Mouse (Mus musculus) olfactory bulb, adult 2 months (tissue): Measurements from ENCODE around the gene Mindy4b-ps. TPM values are rescaled to one million over a fixed set of nuclear protein-coding genes. Genes with fewer than 3 reads are reported as not detected.
"Not testable (repeated sequence)": the region's sequence is repeated elsewhere in the genome, so short reads cannot be mapped to it uniquely, and the experiment has no call there.

Source experiments
- H3K27ac ChIP-seq: fragments of 200-500 bp; 2 replicates; pipeline ENCODE4 v1.5.1; 2012; ENCODE audit warnings: low read depth, low read length; ENCODE audit not compliant: insufficient read depth
- H3K4me1 ChIP-seq: fragments of 200-500 bp; 2 replicates; pipeline ENCODE4 v1.6.1; 2012; ENCODE audit warnings: low read length; ENCODE audit not compliant: control insufficient read depth, insufficient read depth
- H3K4me3 ChIP-seq: fragments of 200-500 bp; 2 replicates; pipeline ENCODE4 v1.5.1; 2012; ENCODE audit warnings: mild to moderate bottlenecking, low read depth, low read length, moderate library complexity; ENCODE audit not compliant: insufficient read depth
- CTCF ChIP-seq: fragments of 200-500 bp; IDR thresholded peaks from 2 replicates; pipeline ENCODE4 v1.5.1; 2012; ENCODE audit warnings: low read depth, mild to moderate bottlenecking, low read length, moderate library complexity; ENCODE audit not compliant: insufficient read depth
- POLR2A ChIP-seq: fragments of 200-500 bp; IDR thresholded peaks from 2 replicates; pipeline ENCODE4 v1.6.1; 2012; ENCODE audit warnings: mild to moderate bottlenecking, low read depth, low read length, moderate library complexity; ENCODE audit not compliant: insufficient read depth
- WGBS: fragments of 180-500 bp; shearing (Covaris S2); methylation state at CpG from one replicate; pipeline ENCODE4 v1.1.7; 2018; 5-methylcytosine and 5-hydroxymethylcytosine counted together
- polyA plus RNA-seq: library from polyadenylated mRNA; stranded (reverse); fragments of >200 nt; gene quantifications from 2 replicates; pipeline ENCODE4 v1.2.4, GENCODE M21; 2012; ENCODE audit warnings: low replicate concordance; ENCODE audit not compliant: missing spikeins, insufficient read depth, insufficient read length

Gene Mindy4b-ps
- polyA plus RNA-seq, result not detected in 2 replicates

DNA sequence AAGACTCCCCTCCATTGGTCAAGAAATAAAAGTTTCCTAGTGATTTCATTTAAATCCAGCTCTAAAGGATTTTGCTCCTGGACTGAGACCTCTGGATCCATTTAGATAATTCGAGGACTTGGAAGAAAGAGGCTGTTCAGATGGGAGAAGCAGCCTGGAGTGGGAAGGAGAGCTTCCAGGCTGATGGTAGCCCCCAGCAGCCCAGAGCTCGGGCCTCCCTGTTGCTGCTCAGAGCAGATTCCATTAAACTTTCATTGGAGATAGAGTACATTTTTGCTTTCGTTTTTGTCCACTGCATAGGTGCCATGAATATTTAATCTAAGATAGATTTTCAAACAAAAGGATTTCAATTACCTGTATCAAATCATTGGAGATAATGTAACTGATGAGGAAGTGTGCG, at the start of gene Mindy4b-ps:
Gene Mindy4b-ps, minus strand, starts transcription at position 101 of the 400 bp plus-strand sequence.
- WGBS, result 84% methylated on average over 4 of the region's 4 CpGs
- Histone ChIP-seq H3K27ac (no peak within 1 kb of the TSS), H3K4me3 (no peak within 1 kb of the TSS), H3K4me1 (no peaks in the 10 kb centered on the region; the same call in 1 of the 2 replicates)
- TF ChIP-seq POLR2A (no peak), CTCF (no peak)

DNA sequence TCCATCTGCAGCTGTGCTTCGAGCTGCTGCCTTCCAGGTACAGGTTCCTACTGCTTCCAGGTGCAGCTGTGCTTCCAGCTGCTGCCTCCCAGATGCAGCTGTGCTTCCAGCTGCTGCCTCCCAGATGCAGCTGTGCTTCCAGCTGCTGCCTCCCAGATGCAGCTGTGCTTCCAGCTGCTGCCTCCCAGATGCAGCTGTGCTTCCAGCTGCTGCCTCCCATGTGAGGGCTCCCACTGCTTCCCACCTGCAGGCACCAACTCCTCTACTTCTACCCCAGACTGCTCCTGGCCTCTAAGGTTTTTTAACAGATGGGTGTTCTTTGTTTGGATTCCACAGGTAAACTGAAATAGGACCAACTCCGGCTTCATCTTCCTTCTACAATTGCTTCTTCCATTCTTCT, 49.8 kb upstream of the Mindy4b-ps start:
- H3K27ac ChIP-seq, H3K4me1 ChIP-seq, H3K4me3 ChIP-seq: not testable (repeated sequence)
- 89% methylated on average over 2 of the region's 2 CpGs for WGBS

GRCm38 (mm10) chr3:58865690-58866089, 43.6 kb upstream of the Mindy4b-ps start:
- WGBS, result 37% methylated on average over 7 of the region's 7 CpGs

DNA sequence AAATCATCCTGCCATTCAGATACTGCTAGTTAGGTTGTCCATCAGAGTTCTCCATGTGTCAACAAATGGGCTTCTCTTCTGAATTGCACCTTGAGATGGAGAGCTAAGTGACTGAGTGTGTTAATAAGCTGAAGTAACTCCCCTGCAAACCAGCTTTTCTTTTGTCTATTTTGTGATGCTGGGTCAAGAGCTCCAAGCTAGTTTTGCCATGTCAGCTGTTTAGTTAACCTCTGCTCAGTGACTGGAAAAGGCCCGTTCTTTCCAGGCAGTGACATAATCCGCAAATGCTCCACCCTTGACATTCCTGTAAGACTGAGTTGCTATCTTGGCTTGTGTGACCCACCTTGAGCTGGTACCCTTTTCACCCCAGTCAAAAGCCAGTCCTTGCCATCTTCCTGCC, 40.9 kb upstream of the Mindy4b-ps start:
- Histone ChIP-seq H3K27ac (no peak overlapping the region), H3K4me3 (no peak overlapping the region), H3K4me1 (no peaks in the 10 kb centered on the region)
- TF ChIP-seq POLR2A (no peak), CTCF (no peak)
- 87% methylated on average over 2 of the region's 2 CpGs for WGBS

More at GRCm38 (mm10) chr3:58865690-58866089, 43.6 kb upstream of the Mindy4b-ps start:
- H3K4me3 ChIP-seq, result no peak overlapping the region
- H3K4me1 ChIP-seq, result no peaks in the 10 kb centered on the region
- no peak overlapping the region for H3K27ac ChIP-seq
- TF ChIP-seq CTCF (no peak), POLR2A (no peak)

DNA sequence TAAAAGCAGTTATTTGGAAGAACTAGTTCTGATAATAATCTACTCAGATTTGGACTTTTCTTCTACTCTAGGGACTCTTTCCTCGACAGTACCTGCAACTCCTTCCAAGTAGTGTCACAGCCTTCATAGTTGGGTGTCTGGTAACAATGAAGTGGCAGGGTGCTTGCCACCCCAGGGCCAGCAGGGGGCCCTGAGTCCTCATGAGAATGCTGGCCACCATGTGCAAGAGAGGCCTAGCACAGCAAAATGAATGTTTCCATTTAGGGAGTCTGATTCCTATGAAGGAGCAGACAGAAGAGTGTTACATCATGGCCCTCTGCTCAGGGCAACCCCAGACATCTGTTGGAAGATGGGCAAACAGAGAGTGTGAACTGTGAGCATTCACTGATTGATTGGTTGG, 21.3 kb upstream of the Mindy4b-ps start:
- Histone ChIP-seq H3K27ac (no peak overlapping the region), H3K4me3 (no peak overlapping the region), H3K4me1 (no peaks in the 10 kb centered on the region)
- 55% methylated on average over 1 of the region's 1 CpGs for WGBS
- no peak for TF ChIP-seq POLR2A
- peak; percentile 33; the same call in 1 of the 2 replicates for TF ChIP-seq CTCF

DNA sequence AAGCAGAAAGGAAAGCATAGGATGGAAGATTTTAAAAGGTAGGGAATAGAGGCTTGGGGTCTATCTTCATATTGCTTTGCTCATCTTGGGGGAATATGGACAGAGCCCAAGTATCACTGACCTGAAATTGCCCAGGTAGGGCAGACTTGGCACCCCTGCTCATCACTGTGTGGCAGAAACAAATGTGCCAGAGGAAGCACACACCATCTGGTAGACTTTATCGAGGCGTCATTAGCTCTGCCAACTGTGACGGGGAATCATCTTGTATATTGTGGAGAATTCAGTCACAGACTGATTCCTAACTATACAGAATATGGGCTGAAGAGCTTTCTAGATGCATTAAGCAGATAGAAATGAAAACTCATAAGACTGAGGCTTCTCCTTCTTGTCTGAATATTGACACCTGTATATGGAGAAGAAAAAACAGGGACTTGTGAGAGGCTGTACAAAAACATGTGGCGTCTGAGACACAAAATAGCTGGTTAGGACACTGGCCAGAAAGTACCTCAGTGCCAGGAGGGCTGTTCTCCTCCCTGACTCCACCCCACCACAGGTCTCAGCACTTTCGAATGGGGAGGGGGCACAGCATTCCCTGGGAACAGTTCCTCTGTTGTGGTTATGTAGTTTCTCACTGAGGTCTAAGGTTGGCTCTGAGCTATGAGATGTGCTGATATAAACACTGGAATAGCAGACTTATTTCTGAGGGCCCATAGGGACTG, 11.5 kb upstream of the Mindy4b-ps start:
- TF ChIP-seq CTCF (no peak), POLR2A (no peak)
- Histone ChIP-seq H3K4me3 (no peak overlapping the region), H3K4me1 (no peaks in the 10 kb centered on the region), H3K27ac (no peak overlapping the region)
- WGBS, result 82% methylated on average over 5 of the region's 5 CpGs

- TF ChIP-seq CTCF, result no peak
- TF ChIP-seq POLR2A, result no peak
- no peak overlapping the region for H3K4me3 ChIP-seq
- H3K4me1 ChIP-seq, result no peaks in the 10 kb centered on the region
- 76% methylated on average over 2 of the region's 2 CpGs for WGBS
- H3K27ac ChIP-seq, result no peak overlapping the region
Measured at GRCm38 (mm10) chr3:58832888-58833287, 10.8 kb upstream of the Mindy4b-ps start.

- no peak overlapping the region for H3K27ac ChIP-seq
- no peak overlapping the region for H3K4me3 ChIP-seq
- TF ChIP-seq POLR2A (no peak), CTCF (no peak)
- H3K4me1 ChIP-seq, result no peaks in the 10 kb centered on the region
- WGBS, result 91% methylated on average over 5 of the region's 5 CpGs
Measured at GRCm38 (mm10) chr3:58831586-58831985, 9.5 kb upstream of the Mindy4b-ps start.

DNA sequence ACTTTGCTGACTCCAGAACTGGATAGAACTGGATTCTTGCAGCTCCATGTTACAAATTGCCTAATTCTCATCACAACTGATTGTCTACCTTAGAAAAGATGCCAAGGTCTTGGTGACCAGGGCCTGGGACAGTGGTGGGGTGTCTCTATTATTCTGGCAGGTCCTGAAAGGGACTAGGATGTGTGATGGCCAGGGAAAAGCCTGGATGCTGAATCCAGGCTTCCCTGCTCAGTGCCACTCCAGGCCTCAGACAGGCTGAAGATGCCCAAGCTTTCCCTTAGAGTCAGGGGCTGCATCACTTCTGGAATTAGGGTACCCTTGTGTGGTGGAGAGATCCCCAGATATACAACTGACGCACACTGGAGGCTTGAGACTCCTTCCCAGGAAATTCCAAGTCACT, 7.8 kb upstream of the Mindy4b-ps start:
- Histone ChIP-seq H3K27ac (no peak overlapping the region), H3K4me3 (no peak overlapping the region), H3K4me1 (no peaks in the 10 kb centered on the region)
- 98% methylated on average over 1 of the region's 1 CpGs for WGBS
- TF ChIP-seq CTCF (no peak), POLR2A (no peak)
